Mouse (Mus musculus): ENCODE measurements around the gene Hhatl.

DNA sequence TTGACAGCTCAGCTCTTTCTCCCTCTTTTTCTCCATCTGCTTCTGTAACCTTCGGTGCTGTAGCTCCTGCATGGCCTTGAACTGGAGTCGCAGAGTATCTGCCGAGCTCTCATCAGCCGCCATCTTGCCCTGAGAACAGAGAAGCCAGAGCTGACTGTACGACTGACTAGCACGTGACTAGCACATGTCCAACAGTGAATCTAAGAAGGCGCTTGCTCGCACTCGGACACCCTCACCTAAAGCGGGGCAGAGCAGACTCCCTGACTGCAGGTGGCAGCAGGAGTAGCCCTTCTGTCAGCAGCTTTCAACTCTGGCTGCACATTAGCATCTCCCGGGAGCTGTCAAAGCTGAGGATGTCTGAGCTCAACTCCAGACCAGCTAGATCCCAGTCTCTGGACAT is 41.5 kb upstream of the Hhatl start:
- TF ChIP-seq CTCF (IDR thresholded peaks at IDR 0.05; ENCODE audit: low read depth) (no peak), EP300 (optimal IDR thresholded peaks at IDR 0.05) (no peak)
